Mouse (Mus musculus) kidney, adult 18-20 months (tissue): Measurements from ENCODE around the gene Spata46.

Source experiments
- DNase-seq: peaks from one replicate; pipeline ENCODE4 v3.0.0; 2021

Gene Spata46

GRCm38 (mm10) chr1:170308503-170308902 lies at the start of gene Spata46:
TSS of gene Spata46 (plus strand) at chr1:170308803.
- no peak for DNase-seq

GRCm38 (mm10) chr1:170270281-170270680 lies 38.3 kb upstream of the Spata46 start:
- DNase-seq = no peak

GRCm38 (mm10) chr1:170270696-170271095 lies 37.9 kb upstream of the Spata46 start:
- DNase-seq = no peak

GRCm38 (mm10) chr1:170273252-170273651 lies 35.4 kb upstream of the Spata46 start:
- DNase-seq = no peak

- DNase-seq = no peak
Observed at GRCm38 (mm10) chr1:170277016-170277415, 31.6 kb upstream of the Spata46 start, which contains the start of gene Sh2d1b1. TSS of gene Sh2d1b1 (plus strand) at chr1:170277320.

GRCm38 (mm10) chr1:170282415-170283129 lies 26.0 kb upstream of the Spata46 start:
- no peak for DNase-seq

- DNase-seq = peak; percentile 62
Observed at GRCm38 (mm10) chr1:170292239-170292951, 16.2 kb upstream of the Spata46 start.

GRCm38 (mm10) chr1:170293257-170293656 lies 15.3 kb upstream of the Spata46 start:
- DNase-seq = no peak

GRCm38 (mm10) chr1:170294786-170295570 lies 13.6 kb upstream of the Spata46 start:
- DNase-seq = no peak

- no peak for DNase-seq
Observed at GRCm38 (mm10) chr1:170299496-170299895, 9.1 kb upstream of the Spata46 start.

- DNase-seq = no peak
Observed at GRCm38 (mm10) chr1:170301686-170302085, 6.9 kb upstream of the Spata46 start.

GRCm38 (mm10) chr1:170302456-170302855 lies 6.1 kb upstream of the Spata46 start:
- DNase-seq = no peak

GRCm38 (mm10) chr1:170303103-170303502 lies 5.5 kb upstream of the Spata46 start:
- no peak for DNase-seq

GRCm38 (mm10) chr1:170305002-170305401 lies 3.6 kb upstream of the Spata46 start:
- DNase-seq = no peak

GRCm38 (mm10) chr1:170306232-170306631 lies 2.4 kb upstream of the Spata46 start, which contains the start of gene Gm7694:
TSS of gene Gm7694 (minus strand) at chr1:170306332.
- no peak for DNase-seq

GRCm38 (mm10) chr1:170311431-170311830 lies 2.8 kb downstream of the Spata46 start:
- no peak for DNase-seq

- no peak for DNase-seq
Observed at GRCm38 (mm10) chr1:170322046-170322445, 13.4 kb downstream of the Spata46 start.

GRCm38 (mm10) chr1:170323001-170323400 lies 14.4 kb downstream of the Spata46 start:
- DNase-seq = no peak

GRCm38 (mm10) chr1:170324312-170324711 lies 15.7 kb downstream of the Spata46 start:
- DNase-seq = no peak

- no peak for DNase-seq
Observed at GRCm38 (mm10) chr1:170325277-170325676, 16.7 kb downstream of the Spata46 start.

GRCm38 (mm10) chr1:170331926-170332325 lies 23.3 kb downstream of the Spata46 start:
- no peak for DNase-seq

- DNase-seq = no peak
Observed at GRCm38 (mm10) chr1:170332775-170333174, 24.2 kb downstream of the Spata46 start.

- DNase-seq = no peak
Observed at GRCm38 (mm10) chr1:170339943-170340342, 31.3 kb downstream of the Spata46 start.
